Mouse (Mus musculus) CH12.LX (cell line): ENCODE results near the gene Cox8a. TPM values are rescaled to one million over a fixed set of nuclear protein-coding genes. Genes with fewer than 3 reads are reported as not detected.

Experiments used
- DNase-seq: peaks from one replicate; pipeline ENCODE4 v3.0.0-alpha.2; 2013; ENCODE audit errors: extremely low read depth
- H3K27ac ChIP-seq: 2 replicates; pipeline ENCODE4 v1.5.1; 2012; ENCODE audit warnings: low read depth, mild to moderate bottlenecking, control low read depth, moderate library complexity; ENCODE audit not compliant: insufficient read depth
- H3K27me3 ChIP-seq: replicated peaks from 2 replicates; pipeline ENCODE3; 2012; ENCODE audit warnings: inconsistent platforms
- H3K36me3 ChIP-seq, 2 experiments: replicated peaks in 1 of 2; 2 replicates each; pipeline versions ENCODE3 to v1.6.1; 2012; ENCODE audit warnings: inconsistent platforms in 1 of 2, low read length in 1 of 2, mild to moderate bottlenecking in 1 of 2, mixed read lengths in 1 of 2, moderate library complexity in 1 of 2; ENCODE audit not compliant: control insufficient read depth in 1 of 2, insufficient read depth in 1 of 2
- H3K4me1 ChIP-seq, 2 experiments: 2 replicates each; pipeline ENCODE4 v1.6.1; 2012; ENCODE audit warnings: inconsistent platforms in 1 of 2, moderate library complexity in 1 of 2; ENCODE audit not compliant: insufficient read depth in 2 of 2, control insufficient read depth in 1 of 2
- H3K4me2 ChIP-seq: 2 replicates; pipeline ENCODE4 v1.6.1; 2012; ENCODE audit warnings: low read depth, mild to moderate bottlenecking, control low read depth; ENCODE audit not compliant: poor library complexity, insufficient read depth, severe bottlenecking
- H3K4me3 ChIP-seq, 3 experiments: fragments of 150-350 bp in 1 of 3; sonication (generic) in 1 of 3; replicated peaks in 1 of 3; 2 replicates each; pipeline versions ENCODE3 to v1.5.1; 2011 to 2012; ENCODE audit warnings: low read depth in 2 of 3, low read length in 2 of 3, mild to moderate bottlenecking in 2 of 3, moderate library complexity in 2 of 3, control low read depth in 1 of 3, improper control_type of control experiment in 1 of 3, inconsistent platforms in 1 of 3, mixed read lengths in 1 of 3; ENCODE audit not compliant: poor library complexity in 1 of 3
- H3K79me2 ChIP-seq: replicated peaks from 2 replicates; pipeline ENCODE4 v1.6.1; 2012; ENCODE audit warnings: mild to moderate bottlenecking, moderate library complexity; ENCODE audit not compliant: control insufficient read depth, poor library complexity, insufficient read depth, severe bottlenecking; ENCODE audit errors: extremely low read depth
- H3K9ac ChIP-seq: 2 replicates; pipeline ENCODE4 v1.6.1; 2012; ENCODE audit warnings: low read depth, mild to moderate bottlenecking, control low read depth, moderate library complexity; ENCODE audit not compliant: insufficient read depth
- H3K9me3 ChIP-seq: replicated peaks from 2 replicates; pipeline ENCODE3; 2012; ENCODE audit warnings: low read length, inconsistent platforms, mixed read lengths
- E2F4 ChIP-seq: IDR thresholded peaks from 2 replicates; pipeline ENCODE4 v1.6.1; 2011; ENCODE audit warnings: low read depth, low read length, improper control_type of control experiment; ENCODE audit not compliant: insufficient replicate concordance
- ELF1 ChIP-seq: IDR thresholded peaks from 2 replicates; pipeline ENCODE4 v1.6.1; 2014; ENCODE audit warnings: low read depth, mild to moderate bottlenecking, inconsistent platforms, low read length, improper control_type of control experiment
- JUN ChIP-seq: IDR thresholded peaks from 2 replicates; pipeline ENCODE4 v1.6.1; 2011; ENCODE audit warnings: low read depth, mild to moderate bottlenecking, low read length, improper control_type of control experiment, moderate library complexity; ENCODE audit not compliant: insufficient read depth
- KAT2A ChIP-seq: IDR thresholded peaks from 2 replicates; pipeline ENCODE4 v1.6.1; 2012; ENCODE audit warnings: low read length, improper control_type of control experiment, inconsistent platforms; ENCODE audit not compliant: insufficient replicate concordance
- MAFK ChIP-seq: IDR thresholded peaks from 2 replicates; pipeline ENCODE4 v1.6.1; 2011; ENCODE audit warnings: low read length, improper control_type of control experiment; ENCODE audit not compliant: insufficient replicate concordance
- MAZ ChIP-seq: IDR thresholded peaks from 2 replicates; pipeline ENCODE4 v1.6.1; 2012; ENCODE audit warnings: low read depth, mild to moderate bottlenecking, inconsistent platforms, low read length, improper control_type of control experiment, moderate library complexity
- MXI1 ChIP-seq: IDR thresholded peaks from 2 replicates; pipeline ENCODE4 v1.6.1; 2011; ENCODE audit warnings: mild to moderate bottlenecking, low read depth, low read length, improper control_type of control experiment
- MYC ChIP-seq: IDR thresholded peaks from 2 replicates; pipeline ENCODE4 v1.6.1; 2011; ENCODE audit warnings: low read depth, mild to moderate bottlenecking, improper control_type of control experiment, low read length
- NELFE ChIP-seq: IDR thresholded peaks from 2 replicates; pipeline ENCODE4 v1.6.1; 2011; ENCODE audit warnings: low read depth, low read length, improper control_type of control experiment
- POLR2AphosphoS2 ChIP-seq: IDR thresholded peaks from 2 replicates; pipeline ENCODE4 v1.6.1; 2011; ENCODE audit warnings: low read depth, low read length, improper control_type of control experiment
- RAD21 ChIP-seq: IDR thresholded peaks from 2 replicates; pipeline ENCODE4 v1.6.1; 2011; ENCODE audit warnings: low read depth, mild to moderate bottlenecking, low read length, improper control_type of control experiment, moderate library complexity
- RCOR1 ChIP-seq: conservative IDR thresholded peaks from 2 replicates; pipeline ENCODE4 v1.6.1; 2012; ENCODE audit warnings: low read depth, mild to moderate bottlenecking, inconsistent platforms, low read length, improper control_type of control experiment
- SIN3A ChIP-seq: IDR thresholded peaks from 2 replicates; pipeline ENCODE4 v1.6.1; 2012; ENCODE audit warnings: low read length, improper control_type of control experiment, inconsistent platforms
- SMC3 ChIP-seq: IDR thresholded peaks from 2 replicates; pipeline ENCODE4 v1.6.1; 2011; ENCODE audit warnings: low read depth, low read length, improper control_type of control experiment
- TBP ChIP-seq: conservative IDR thresholded peaks from 2 replicates; pipeline ENCODE4 v1.6.1; 2011; ENCODE audit warnings: low read depth, low read length, improper control_type of control experiment
- USF1 ChIP-seq: IDR thresholded peaks from 2 replicates; pipeline ENCODE4 v1.6.1; 2014; ENCODE audit warnings: low read depth, mild to moderate bottlenecking, inconsistent platforms, low read length, improper control_type of control experiment
- USF2 ChIP-seq: conservative IDR thresholded peaks from 2 replicates; pipeline ENCODE4 v1.6.1; 2011; ENCODE audit warnings: low read depth, low read length, improper control_type of control experiment
- ZC3H11A ChIP-seq: IDR thresholded peaks from 2 replicates; pipeline ENCODE4 v1.6.1; 2012; ENCODE audit warnings: low read depth, mild to moderate bottlenecking, inconsistent platforms, low read length, improper control_type of control experiment
- ZKSCAN1 ChIP-seq: IDR thresholded peaks from 2 replicates; pipeline ENCODE4 v1.6.1; 2012; ENCODE audit warnings: low read depth, inconsistent platforms, low read length, improper control_type of control experiment, borderline replicate concordance
- ZMIZ1 ChIP-seq: IDR thresholded peaks from 2 replicates; pipeline ENCODE4 v1.6.1; 2012; ENCODE audit warnings: low read depth, mild to moderate bottlenecking, inconsistent platforms, low read length, improper control_type of control experiment
- dilution Hi-C: fragments of 300-500 bp; cut with MboI; formaldehyde crosslinking; loops from 2 replicates; pipeline ENCODE4 v1.14.3; 2020; ENCODE audit warnings: low sequenced_read_pairs; ENCODE audit not compliant: extremely low pct_unique_long_range_greater_than_20kb, extremely low pct_ligation_motif_present
- in situ Hi-C: fragments of 300-500 bp; cut with MboI; formaldehyde crosslinking; loops from 3 replicates; pipeline ENCODE4 v1.14.3; 2019; ENCODE audit warnings: low sequenced_read_pairs, low pct_ligation_motif_present, low pct_unique_long_range_greater_than_20kb, mixed read lengths
- polyA plus RNA-seq: library from polyadenylated mRNA; unstranded; fragments of >175 nt; gene quantifications from 2 replicates; pipeline ENCODE4 v1.2.1, GENCODE M21; 2012; ENCODE audit warnings: low read depth; ENCODE audit not compliant: insufficient read length
- total RNA-seq, 2 experiments: library from RNA; depleted of rRNA; stranded (reverse); fragments of 300-350 nt in 1 of 2; fragments of >200 nt in 1 of 2; gene quantifications; 2 replicates each; pipeline ENCODE4 v1.2.3; 2012 to 2014

Cox8a gene
- total and polyA plus RNA-seq, 3 experiments = 326 to 896 (median 822) TPM

DNA sequence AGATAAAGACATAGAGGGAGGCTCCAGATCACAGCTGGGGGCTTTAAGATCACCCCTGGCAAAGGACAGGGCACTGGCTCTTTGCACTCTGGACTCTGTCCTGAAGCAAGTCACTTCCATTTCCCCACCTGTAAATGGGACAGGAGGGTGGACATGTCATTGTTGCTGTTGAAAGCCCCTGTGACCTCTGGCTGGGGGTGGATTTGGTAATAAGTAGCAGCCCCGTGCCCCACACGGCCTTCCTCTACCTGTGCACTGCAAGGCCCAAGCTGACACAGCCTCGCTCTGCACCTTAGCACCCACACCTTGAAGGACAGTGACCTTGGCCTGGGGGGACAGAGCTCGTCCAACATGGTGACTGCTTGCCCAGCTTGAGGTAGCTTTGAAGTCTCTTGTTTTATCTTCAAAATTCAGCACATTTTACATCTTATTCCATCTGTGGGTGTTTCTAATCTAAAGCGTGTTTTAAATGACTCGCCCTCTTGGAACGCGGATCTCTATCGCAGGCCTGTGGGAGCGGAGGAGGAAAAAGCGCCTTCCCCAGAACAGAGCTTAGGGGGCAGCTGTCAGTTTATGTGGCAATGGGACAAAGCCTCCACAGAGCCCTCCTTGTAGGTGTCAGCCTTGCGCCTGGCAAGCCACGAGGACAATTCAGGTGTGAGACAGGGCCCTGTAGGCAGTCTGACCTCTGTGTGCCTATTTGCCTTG lies 39.5 kb downstream of the Cox8a start:
- in situ Hi-C loops = no loop called here

DNA sequence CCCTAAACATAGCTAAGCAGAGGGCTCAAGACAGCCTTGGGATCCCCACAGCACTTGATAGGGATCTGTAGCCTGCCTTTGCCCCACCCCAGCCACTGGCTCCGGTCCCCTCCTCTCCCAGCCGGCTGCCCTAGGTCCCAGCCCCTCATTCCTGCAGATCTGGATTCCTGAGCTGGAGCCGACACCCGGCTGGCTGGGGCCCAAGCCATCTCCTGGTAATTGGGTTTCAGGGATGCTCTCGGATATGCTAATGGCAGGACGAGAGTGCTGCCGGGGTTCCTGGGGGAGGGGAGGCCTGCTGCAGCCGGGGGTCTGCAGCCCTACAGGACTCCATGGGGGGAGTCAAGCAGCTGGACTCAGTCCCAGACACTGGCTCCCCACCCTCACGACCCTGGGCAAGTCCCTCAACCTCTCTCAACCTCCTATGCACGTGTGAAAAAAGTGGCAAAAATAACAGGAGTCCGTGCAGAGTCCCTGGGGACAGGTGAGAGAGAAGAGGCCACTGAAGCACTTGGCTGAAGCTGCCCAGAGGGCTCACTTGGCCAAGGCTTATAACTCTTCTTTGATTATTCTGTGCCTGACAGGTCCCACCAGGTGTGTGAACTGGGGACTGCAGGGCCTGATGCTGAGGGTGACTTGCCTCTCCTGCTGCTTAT lies 41.2 kb downstream of the Cox8a start:
- no peaks in the 10 kb centered on the region for H3K79me2 ChIP-seq
- in situ Hi-C loops (no loop called here), dilution Hi-C loops (no loop called here)
- no peak for DNase-seq
- no peak overlapping the region for H3K4me3 ChIP-seq
- peaks cover 2 to 10% of the 10 kb centered on the region in 2 experiments; a peak in 2 of 4 replicates for H3K4me1 ChIP-seq
- H3K4me2 ChIP-seq = no peak overlapping the region
- no peaks in the 10 kb centered on the region for H3K9me3 ChIP-seq
- no peaks in the 10 kb centered on the region for H3K36me3 ChIP-seq
- H3K9ac ChIP-seq = no peak overlapping the region
- no peak overlapping the region for H3K27ac ChIP-seq
- TF ChIP-seq MAFK (no peak), JUN (no peak), ZMIZ1 (no peak), MYC (no peak), KAT2A (no peak), RAD21 (no peak), TBP (no peak), E2F4 (no peak), USF2 (no peak), NELFE (no peak), SMC3 (no peak), MXI1 (no peak), POLR2AphosphoS2 (no peak), USF1 (no peak), ELF1 (no peak), ZKSCAN1 (no peak)
- H3K27me3 ChIP-seq = peaks cover 87% of the 10 kb centered on the region

More for the DNA sequence above, 39.5 kb downstream of the Cox8a start:
- H3K27ac ChIP-seq = no peak overlapping the region
- dilution Hi-C loops = no loop called here
- H3K4me1 ChIP-seq = no peaks in the 10 kb centered on the region
- no peaks in the 10 kb centered on the region for H3K36me3 ChIP-seq
- H3K9ac ChIP-seq = no peak overlapping the region
- no peak overlapping the region for H3K4me2 ChIP-seq
- TF ChIP-seq USF2 (no peak), SIN3A (no peak), MAFK (no peak), MAZ (no peak), ELF1 (no peak), RCOR1 (no peak), NELFE (no peak), ZC3H11A (no peak), RAD21 (no peak), USF1 (no peak), SMC3 (no peak)
- no peak for DNase-seq
- H3K79me2 ChIP-seq = no peaks in the 10 kb centered on the region
- H3K27me3 ChIP-seq = peaks cover 93% of the 10 kb centered on the region
- H3K4me3 ChIP-seq = no peak overlapping the region
- H3K9me3 ChIP-seq = no peaks in the 10 kb centered on the region
